Mouse (Mus musculus) neural tube, embryonic 14.5 days (tissue): ENCODE measurements around the gene Gm49384. TPM values are rescaled to one million over a fixed set of nuclear protein-coding genes. Genes with fewer than 3 reads are reported as not detected.

ENCODE experiments used
- ATAC-seq: fragments of 200-750 bp; cut with Nextera tagmentation; 2 replicates; pipeline ENCODE4 v1.8.0; 2017; ENCODE audit warnings: low read depth, mild to moderate bottlenecking, moderate TSS enrichment, moderate library complexity
- H3K27ac ChIP-seq: fragments of 300-500 bp; sonication (generic); 2 replicates; pipeline ENCODE4 v1.5.1; 2014; ENCODE audit warnings: low read depth, mild to moderate bottlenecking, control low read depth, low read length, moderate library complexity, mixed read lengths
- H3K27me3 ChIP-seq: fragments of 300-500 bp; sonication (generic); 2 replicates; pipeline ENCODE4 v1.6.1; 2014; ENCODE audit warnings: low read length; ENCODE audit not compliant: control insufficient read depth, insufficient read depth
- H3K36me3 ChIP-seq: fragments of 300-500 bp; sonication (generic); 2 replicates; pipeline ENCODE4 v1.6.1; 2014; ENCODE audit warnings: low read length, mixed read lengths; ENCODE audit not compliant: control insufficient read depth, insufficient read depth
- H3K4me1 ChIP-seq: fragments of 300-500 bp; sonication (generic); 2 replicates; pipeline ENCODE4 v1.6.1; 2014; ENCODE audit warnings: low read length; ENCODE audit not compliant: control insufficient read depth, insufficient read depth
- H3K4me2 ChIP-seq: fragments of 300-500 bp; sonication (generic); 2 replicates; pipeline ENCODE4 v1.6.1; 2014; ENCODE audit warnings: mild to moderate bottlenecking, low read depth, low read length, control low read depth
- H3K4me3 ChIP-seq: fragments of 300-500 bp; sonication (generic); 2 replicates; pipeline ENCODE4 v1.5.1; 2014; ENCODE audit warnings: low read depth, low read length, control low read depth, mixed read lengths
- H3K9ac ChIP-seq: fragments of 300-500 bp; sonication (generic); replicated peaks from 2 replicates; pipeline ENCODE4 v1.6.1; 2014; ENCODE audit warnings: low read depth, mild to moderate bottlenecking, control low read depth, low read length, mixed read lengths
- H3K9me3 ChIP-seq: fragments of 300-500 bp; sonication (generic); 2 replicates; pipeline ENCODE4 v1.6.1; 2016; ENCODE audit warnings: low read length; ENCODE audit not compliant: control insufficient read depth
- WGBS: fragments of 180-500 bp; shearing (Covaris S2); extraction: QIAGEN DNeasy Blood & Tissue Kit; methylation state at CpG from one replicate; pipeline ENCODE4 v1.1.7; 2014; 5-methylcytosine and 5-hydroxymethylcytosine counted together
- polyA plus RNA-seq: library from polyadenylated mRNA; unstranded; fragments of >200 nt; fragmentation: Nextera tagmentation; extraction: Ambion mirVana; gene quantifications from 2 replicates; pipeline ENCODE4 v1.2.1, GENCODE M21; 2014

Gm49384 gene
- polyA plus RNA-seq, 1 experiment from 2014 or later: 9.1 TPM

- Histone ChIP-seq H3K9me3 (no peaks in the 10 kb centered on the region), H3K4me3 (no peak overlapping the region), H3K27me3 (no peaks in the 10 kb centered on the region), H3K4me2 (no peak overlapping the region), H3K4me1 (peaks cover 5% of the 10 kb centered on the region; the same call in 1 of the 2 replicates), H3K36me3 (peaks cover 3% of the 10 kb centered on the region; the same call in 1 of the 2 replicates), H3K9ac (no peak overlapping the region), H3K27ac (no peak overlapping the region)
- no peak for ATAC-seq
- 97% methylated on average over 2 of the region's 2 CpGs for WGBS
Measured at GRCm38 (mm10) chr12:69192637-69193036, 11.4 kb downstream of the Gm49384 start.

- peaks cover 8% of the 10 kb centered on the region; the same call in 1 of the 2 replicates for H3K4me1 ChIP-seq
- ATAC-seq: no peak
- no peak overlapping the region for H3K4me2 ChIP-seq
- no peak overlapping the region for H3K27ac ChIP-seq
- H3K36me3 ChIP-seq: peaks cover 3% of the 10 kb centered on the region; the same call in 1 of the 2 replicates
- H3K9me3 ChIP-seq: no peaks in the 10 kb centered on the region
- H3K27me3 ChIP-seq: no peaks in the 10 kb centered on the region
- H3K4me3 ChIP-seq: no peak overlapping the region
- 92% methylated on average over 5 of the region's 5 CpGs for WGBS
- H3K9ac ChIP-seq: no peak overlapping the region
Measured at GRCm38 (mm10) chr12:69191396-69191795, 12.7 kb downstream of the Gm49384 start.

- 92% methylated on average over 1 of the region's 1 CpGs for WGBS
- no peak for ATAC-seq
Measured at GRCm38 (mm10) chr12:69190522-69190921, 13.5 kb downstream of the Gm49384 start.

GRCm38 (mm10) chr12:69190074-69190473 is 14.0 kb downstream of the Gm49384 start:
- Histone ChIP-seq H3K9me3 (no peaks in the 10 kb centered on the region), H3K36me3 (peaks cover 3% of the 10 kb centered on the region; the same call in 1 of the 2 replicates), H3K27me3 (no peaks in the 10 kb centered on the region), H3K27ac (no peak overlapping the region), H3K4me3 (no peak overlapping the region), H3K4me2 (no peak overlapping the region), H3K4me1 (peaks cover 10% of the 10 kb centered on the region), H3K9ac (no peak overlapping the region)
- 89% methylated on average over 9 of the region's 9 CpGs for WGBS
- no peak for ATAC-seq

More at GRCm38 (mm10) chr12:69190522-69190921, 13.5 kb downstream of the Gm49384 start:
- Histone ChIP-seq H3K4me1 (peaks cover 6% of the 10 kb centered on the region), H3K36me3 (peaks cover 3% of the 10 kb centered on the region; the same call in 1 of the 2 replicates), H3K9ac (no peak overlapping the region), H3K4me2 (no peak overlapping the region), H3K9me3 (no peaks in the 10 kb centered on the region), H3K4me3 (no peak overlapping the region), H3K27me3 (no peaks in the 10 kb centered on the region), H3K27ac (no peak overlapping the region)

- Histone ChIP-seq H3K4me2 (peak overlapping the region; percentile 14; the same call in 1 of the 2 replicates), H3K4me1 (peaks cover 15% of the 10 kb centered on the region), H3K9me3 (no peaks in the 10 kb centered on the region), H3K36me3 (peaks cover 3% of the 10 kb centered on the region; the same call in 1 of the 2 replicates), H3K27me3 (no peaks in the 10 kb centered on the region), H3K4me3 (no peak overlapping the region), H3K27ac (no peak overlapping the region), H3K9ac (no peak overlapping the region; the same call in 1 of the 2 replicates)
- WGBS: 77% methylated on average over 5 of the region's 5 CpGs
- no peak for ATAC-seq
Measured at GRCm38 (mm10) chr12:69186811-69187471, 17.1 kb downstream of the Gm49384 start.

- H3K4me1 ChIP-seq: peaks cover 15% of the 10 kb centered on the region
- H3K36me3 ChIP-seq: peaks cover 3% of the 10 kb centered on the region; the same call in 1 of the 2 replicates
- H3K27ac ChIP-seq: no peak overlapping the region
- H3K9ac ChIP-seq: no peak overlapping the region
- H3K27me3 ChIP-seq: no peaks in the 10 kb centered on the region
- 76% methylated on average over 7 of the region's 7 CpGs for WGBS
- no peak for ATAC-seq
- no peaks in the 10 kb centered on the region for H3K9me3 ChIP-seq
- peak overlapping the region; percentile 98 for H3K4me2 ChIP-seq
- H3K4me3 ChIP-seq: peak overlapping the region; percentile 82
Measured at GRCm38 (mm10) chr12:69185371-69185770, 18.7 kb downstream of the Gm49384 start.

GRCm38 (mm10) chr12:69184342-69185295 is 19.4 kb downstream of the Gm49384 start:
- H3K27ac ChIP-seq: peak overlapping the region; percentile 90
- H3K9me3 ChIP-seq: no peaks in the 10 kb centered on the region
- peaks cover 15% of the 10 kb centered on the region for H3K4me1 ChIP-seq
- H3K9ac ChIP-seq: peak overlapping the region; percentile 90
- H3K4me3 ChIP-seq: peak overlapping the region; percentile 82
- no peaks in the 10 kb centered on the region for H3K27me3 ChIP-seq
- H3K36me3 ChIP-seq: peaks cover 3% of the 10 kb centered on the region; the same call in 1 of the 2 replicates
- H3K4me2 ChIP-seq: peak overlapping the region; percentile 98
- peak; percentile 74 for ATAC-seq
- 2% methylated on average over 80 of the region's 86 CpGs for WGBS

- no peaks in the 10 kb centered on the region for H3K9me3 ChIP-seq
- peak within 1 kb of the TSS; percentile 90 for H3K9ac ChIP-seq
- H3K4me3 ChIP-seq: peak within 1 kb of the TSS; percentile 82
- peaks cover 15% of the 10 kb centered on the region for H3K4me1 ChIP-seq
- H3K27me3 ChIP-seq: no peaks in the 10 kb centered on the region
- H3K27ac ChIP-seq: peak within 1 kb of the TSS; percentile 90
- H3K4me2 ChIP-seq: peak within 1 kb of the TSS; percentile 98
- peaks cover 3% of the 10 kb centered on the region; the same call in 1 of the 2 replicates for H3K36me3 ChIP-seq
- peak; percentile 99 for ATAC-seq
- under 1% methylated on average over 77 of the region's 84 CpGs for WGBS
Measured at GRCm38 (mm10) chr12:69183583-69184308, 20.3 kb downstream of the Gm49384 start, which contains the start of the genes Rpl36al and Mgat2. Gene Rpl36al, minus strand, starts transcription at chr12:69184083. Gene Mgat2, plus strand, starts transcription at chr12:69184157.
